Mouse (Mus musculus) retina, embryonic 14.5 days (tissue): ENCODE measurements at regions not wholly inside any gene's neighbourhood (a gene's known extent, or its start where the extent isn't known, plus 50 kb on each side); places are given as distances from the start of the nearest gene placed in this dataset.
"Not testable (repeated sequence)": the region's sequence is repeated elsewhere in the genome, so short reads cannot be mapped to it uniquely, and the experiment has no call there.

ENCODE experiments used
- DNase-seq: peaks from one replicate; pipeline ENCODE4 v3.0.0-alpha.2; 2015; ENCODE audit warnings: low spot score

- no peak for DNase-seq
Measured at GRCm38 (mm10) chr1:78588036-78588435, 69.6 kb upstream of the Acsl3 start.

- DNase-seq: not testable (repeated sequence)
Measured at GRCm38 (mm10) chr1:78588660-78589059, 69.0 kb upstream of the Acsl3 start.

GRCm38 (mm10) chr1:78590558-78590957 lies 67.1 kb upstream of the Acsl3 start:
- DNase-seq: no peak

- peak; percentile 80 for DNase-seq
Measured at GRCm38 (mm10) chr1:78593927-78594641, 63.5 kb upstream of the Acsl3 start.

- DNase-seq: peak; percentile 23
Measured at GRCm38 (mm10) chr1:78595521-78596139, 62.0 kb upstream of the Acsl3 start.

- DNase-seq: peak; percentile 42
Measured at GRCm38 (mm10) chr1:78598561-78598960, 59.1 kb upstream of the Acsl3 start.

GRCm38 (mm10) chr1:78600666-78601065 lies 57.0 kb upstream of the Acsl3 start:
- no peak for DNase-seq

GRCm38 (mm10) chr1:78601568-78601967 lies 56.1 kb upstream of the Acsl3 start:
- DNase-seq: no peak

GRCm38 (mm10) chr1:78602039-78602438 lies 55.6 kb upstream of the Acsl3 start:
- no peak for DNase-seq

- no peak for DNase-seq
Measured at GRCm38 (mm10) chr1:78602885-78603284, 54.7 kb upstream of the Acsl3 start.

GRCm38 (mm10) chr1:78604820-78605550 lies 52.6 kb upstream of the Acsl3 start:
- no peak for DNase-seq
